Mouse (Mus musculus): Measurements from ENCODE around the gene Stambpl1. TPM values are rescaled to one million over a fixed set of nuclear protein-coding genes. Genes with fewer than 3 reads are reported as not detected.

Gene Stambpl1
- total RNA-seq, 2 experiments from 2014 or later = 0.61 to 1.2 TPM

DNA sequence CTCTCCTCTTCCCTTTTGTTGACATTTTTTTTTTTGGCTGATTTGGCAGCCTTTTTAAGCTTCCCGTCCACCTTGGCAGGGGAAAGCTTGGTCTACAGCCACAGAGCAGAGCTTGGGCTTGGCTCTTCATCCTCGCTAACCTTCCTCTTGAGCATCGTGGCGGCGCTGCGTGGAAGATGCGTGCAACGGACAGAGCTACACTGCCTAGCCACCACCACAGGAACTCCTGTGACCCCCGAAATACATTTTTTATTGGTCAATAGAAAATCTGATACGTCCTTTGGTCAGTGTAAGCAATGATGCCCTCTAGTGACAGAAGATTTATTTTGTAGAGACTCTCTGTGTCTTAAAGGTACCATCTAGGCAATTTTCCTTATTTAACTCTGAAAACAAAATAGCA lies 92.4 kb downstream of the Stambpl1 start:
- no peak for DNase-seq

DNA sequence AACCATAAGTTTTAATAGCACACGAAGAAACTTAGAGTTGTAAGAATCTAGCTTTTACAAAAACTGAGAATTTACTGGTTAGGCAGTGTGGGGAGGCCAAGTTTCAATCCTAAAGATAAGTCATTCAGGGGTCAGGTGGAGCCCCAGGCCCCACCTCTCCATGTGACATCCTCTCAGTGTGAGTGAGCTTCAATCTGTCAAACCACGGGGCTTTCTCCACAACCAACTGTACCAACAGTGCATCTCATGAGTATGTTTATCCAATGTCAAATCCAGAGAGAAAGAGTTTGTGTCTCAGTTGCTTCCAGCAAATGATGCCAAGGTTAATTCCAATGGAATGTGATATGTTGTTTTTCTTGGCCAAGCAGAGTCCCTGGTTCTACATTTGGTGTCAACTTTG lies 92.8 kb downstream of the Stambpl1 start:
- DNase-seq = no peak

DNA sequence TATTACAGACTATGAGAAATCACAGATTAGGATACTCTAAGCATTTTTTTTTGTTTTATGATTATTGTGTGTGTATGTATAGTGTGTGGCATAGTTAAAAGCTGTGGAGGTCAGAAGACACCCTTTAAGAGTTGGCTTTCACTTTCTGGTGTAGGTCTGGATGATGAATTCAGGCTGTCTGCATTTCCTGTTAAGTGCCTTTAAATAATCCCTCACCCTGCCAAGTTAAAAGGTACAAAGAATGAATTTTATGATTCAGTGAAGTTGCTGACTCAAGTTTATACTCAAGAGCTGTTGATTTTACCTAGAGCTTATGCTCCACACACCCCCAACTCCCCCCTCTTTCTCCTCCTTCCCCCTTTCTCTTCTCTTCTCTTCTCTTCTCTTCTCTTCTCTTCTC lies 95.2 kb downstream of the Stambpl1 start:
- DNase-seq = no peak

DNA sequence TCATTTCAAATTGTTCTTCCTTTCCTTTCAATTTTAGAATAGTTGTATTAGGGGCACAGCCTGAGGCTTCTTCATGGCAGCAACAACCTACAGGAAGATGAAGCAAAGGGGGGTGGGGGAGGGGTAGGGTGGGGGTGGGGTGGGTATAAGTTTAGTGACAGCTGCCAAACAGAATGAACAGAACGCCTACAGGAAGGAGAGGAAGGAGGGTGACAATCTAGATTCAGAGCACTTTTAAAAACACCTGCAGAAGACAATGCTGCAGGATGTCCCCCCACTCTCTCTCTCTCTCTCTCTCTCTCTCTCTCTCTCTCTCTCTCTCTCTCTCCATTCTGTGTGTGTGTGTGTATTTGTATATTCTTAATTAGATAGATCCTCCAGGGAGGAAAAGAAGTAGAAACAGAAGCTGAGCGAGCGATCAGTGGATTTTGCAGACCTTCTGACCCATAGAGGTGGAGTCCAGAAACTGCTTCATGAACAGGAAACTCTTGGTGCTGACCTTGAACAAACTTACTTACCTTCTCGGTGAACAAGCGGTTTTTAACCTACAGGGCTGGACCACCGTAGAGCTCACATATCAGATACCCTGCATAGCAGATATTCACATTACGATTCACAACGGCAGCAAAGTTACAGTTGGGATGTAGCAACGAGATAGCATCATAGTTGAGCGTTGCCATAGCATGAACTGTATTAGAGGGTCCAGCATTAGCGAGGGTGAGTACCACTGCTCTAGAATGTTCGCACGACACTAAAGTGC lies 95.8 kb downstream of the Stambpl1 start:
- DNase-seq = no peak

DNA sequence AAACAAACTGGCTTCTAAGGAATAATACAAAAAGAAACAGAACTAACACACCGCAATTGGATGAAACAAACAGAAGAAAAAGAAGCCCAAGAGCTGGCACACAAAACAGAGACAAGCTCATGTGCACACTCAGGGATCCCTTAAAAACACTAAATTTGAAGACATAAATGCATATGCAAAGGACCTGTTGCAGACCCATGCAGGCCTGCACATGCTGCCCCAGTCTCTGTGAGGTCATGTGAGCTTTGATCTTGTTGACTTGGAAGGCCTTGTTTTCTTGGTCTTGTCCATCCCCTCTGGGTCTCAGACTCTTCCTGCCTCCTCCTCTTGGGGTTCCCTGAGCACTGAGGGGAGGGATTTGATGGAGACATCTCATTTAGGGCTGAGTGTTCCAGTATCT lies 96.7 kb downstream of the Stambpl1 start:
- no peak for DNase-seq

Other genes starting within 250 kb of the Stambpl1 start
- gene Lipf, start 231.0 kb upstream of the Stambpl1 start, total RNA-seq (2021) = not detected
- not detected for gene Lipk, start 183.9 kb upstream of the Stambpl1 start, total RNA-seq (2021)
- gene Lipn, start 124.9 kb upstream of the Stambpl1 start, total RNA-seq (2021) = not detected
- not detected for gene Lipm, start 91.3 kb upstream of the Stambpl1 start, total RNA-seq (2021)
- gene Ankrd22, start 26.2 kb upstream of the Stambpl1 start, total RNA-seq (2021) = not detected
- gene Acta2, start 63.4 kb downstream of the Stambpl1 start, total RNA-seq (2021) = 100 to 1,000 TPM in 1 of 2 experiments, 10 to 100 TPM in 1; 66.9 to 129 TPM
- gene Fas, start 98.4 kb downstream of the Stambpl1 start, total RNA-seq (2021) = 1 to 10 TPM; 3.7 to 5.5 TPM

All from gastrocnemius, postnatal 25 days (tissue).